Mouse (Mus musculus) stomach, postnatal 0 days (tissue): Measurements from ENCODE around the gene St6galnac5.

Experiments used
- CTCF ChIP-seq: IDR thresholded peaks from 2 replicates; pipeline ENCODE4 v1.5.1; 2016; ENCODE audit warnings: antibody characterized with exemption, low read depth, mild to moderate bottlenecking, moderate library complexity
- EP300 ChIP-seq: optimal IDR thresholded peaks from 2 replicates; pipeline ENCODE3; 2016; ENCODE audit warnings: antibody characterized with exemption

- TF ChIP-seq CTCF (no peak), EP300 (no peak)
These were observed 61.7 kb downstream of the St6galnac5 start for GRCm38 (mm10) chr3:152920365-152920764.
